Mouse (Mus musculus) liver, embryonic 16.5 days (tissue): ENCODE results near the gene Nfia. TPM values are rescaled to one million over a fixed set of nuclear protein-coding genes. Genes with fewer than 3 reads are reported as not detected.
A peak's percentile ranks its signal among the peaks of the same experiment; 100 is the strongest.

Experiments used
- ATAC-seq: fragments of 200-750 bp; cut with Nextera tagmentation; 2 replicates; pipeline ENCODE4 v1.8.0; 2017; ENCODE audit warnings: low read depth, mild to moderate bottlenecking, moderate number of reproducible peaks, moderate library complexity
- H3K27ac ChIP-seq: fragments of 300-500 bp; sonication (generic); 2 replicates; pipeline ENCODE4 v1.5.1; 2014; ENCODE audit warnings: mild to moderate bottlenecking, low read length
- H3K27me3 ChIP-seq: fragments of 300-500 bp; sonication (generic); 2 replicates; pipeline ENCODE4 v1.6.1; 2014; ENCODE audit warnings: low read depth, low read length, mixed read lengths; ENCODE audit not compliant: control insufficient read depth, insufficient read depth
- H3K36me3 ChIP-seq: fragments of 300-500 bp; sonication (generic); 2 replicates; pipeline ENCODE4 v1.6.1; 2014; ENCODE audit warnings: mild to moderate bottlenecking; ENCODE audit not compliant: control insufficient read depth, insufficient read depth
- H3K4me1 ChIP-seq: fragments of 300-500 bp; sonication (generic); 2 replicates; pipeline ENCODE4 v1.6.1; 2014; ENCODE audit warnings: low read depth, low read length, mixed read lengths; ENCODE audit not compliant: control insufficient read depth
- H3K4me2 ChIP-seq: fragments of 300-500 bp; sonication (generic); 2 replicates; pipeline ENCODE4 v1.6.1; 2014; ENCODE audit warnings: low read depth, low read length, mixed read lengths
- H3K4me3 ChIP-seq: fragments of 300-500 bp; sonication (generic); 2 replicates; pipeline ENCODE4 v1.5.1; 2014; ENCODE audit warnings: low read depth, mild to moderate bottlenecking, low read length
- H3K9ac ChIP-seq: fragments of 300-500 bp; sonication (generic); 2 replicates; pipeline ENCODE4 v1.6.1; 2014; ENCODE audit warnings: low read depth, low read length
- H3K9me3 ChIP-seq: fragments of 300-500 bp; sonication (generic); replicated peaks from 2 replicates; pipeline ENCODE4 v1.6.1; 2016; ENCODE audit warnings: low read length; ENCODE audit not compliant: control insufficient read depth
- WGBS: fragments of 180-500 bp; shearing (Covaris S2); extraction: QIAGEN DNeasy Blood & Tissue Kit; methylation state at CpG from one replicate; pipeline ENCODE4 v1.1.7; 2014; ENCODE audit not compliant: insufficient replicate concordance; 5-methylcytosine and 5-hydroxymethylcytosine counted together
- polyA plus RNA-seq: library from polyadenylated mRNA; unstranded; fragments of >200 nt; fragmentation: Nextera tagmentation; extraction: Ambion mirVana; gene quantifications from 2 replicates; pipeline ENCODE4 v1.2.1, GENCODE M21; 2015

The Nfia gene
- polyA plus RNA-seq, 1 experiment from 2014 or later, result 5.7 TPM

- Histone ChIP-seq H3K27ac (peak within 1 kb of the TSS; percentile 69), H3K4me2 (peak within 1 kb of the TSS; percentile 73), H3K4me3 (peak within 1 kb of the TSS; percentile 71), H3K9me3 (no peaks in the 10 kb centered on the region), H3K27me3 (peaks cover 56% of the 10 kb centered on the region), H3K9ac (peak within 1 kb of the TSS; percentile 68), H3K36me3 (no peaks in the 10 kb centered on the region), H3K4me1 (peaks cover 4% of the 10 kb centered on the region; the same call in 1 of the 2 replicates)
- peak; percentile 68 for ATAC-seq
- WGBS, result under 1% methylated on average over 37 of the region's 37 CpGs
Measured at GRCm38 (mm10) chr4:97777706-97778176, 5.2 kb downstream of the Nfia start, which contains the start of gene E130114P18Rik. TSS of gene E130114P18Rik (minus strand) at chr4:97778078.

- H3K9me3 ChIP-seq, result no peaks in the 10 kb centered on the region
- peak overlapping the region; percentile 71 for H3K4me3 ChIP-seq
- peaks cover 4% of the 10 kb centered on the region; the same call in 1 of the 2 replicates for H3K4me1 ChIP-seq
- peak overlapping the region; percentile 69; the same call in 1 of the 2 replicates for H3K27ac ChIP-seq
- peak overlapping the region; percentile 73 for H3K4me2 ChIP-seq
- 0 out of 2 replicates have a peak, but pooled peaks have one; percentile 9 for ATAC-seq
- H3K9ac ChIP-seq, result peak overlapping the region; percentile 68
- peaks cover 3% of the 10 kb centered on the region for H3K36me3 ChIP-seq
- H3K27me3 ChIP-seq, result peaks cover 56% of the 10 kb centered on the region
- under 1% methylated on average over 90 of the region's 94 CpGs for WGBS
Measured at GRCm38 (mm10) chr4:97778211-97779002, 5.9 kb downstream of the Nfia start.

GRCm38 (mm10) chr4:97779003-97779930 is 6.7 kb downstream of the Nfia start:
- peak overlapping the region; percentile 71 for H3K4me3 ChIP-seq
- H3K36me3 ChIP-seq, result peaks cover 5% of the 10 kb centered on the region
- peak overlapping the region; percentile 68 for H3K9ac ChIP-seq
- H3K9me3 ChIP-seq, result no peaks in the 10 kb centered on the region
- no peak for ATAC-seq
- H3K27me3 ChIP-seq, result peaks cover 56% of the 10 kb centered on the region
- H3K4me1 ChIP-seq, result peaks cover 4% of the 10 kb centered on the region; the same call in 1 of the 2 replicates
- 20% methylated on average over 18 of the region's 18 CpGs for WGBS
- H3K4me2 ChIP-seq, result peak overlapping the region; percentile 73
- H3K27ac ChIP-seq, result 0 out of 2 replicates have a peak overlapping the region, but pooled peaks have one; percentile 24

- H3K9ac ChIP-seq, result no peak overlapping the region
- H3K27ac ChIP-seq, result no peak overlapping the region
- no peak overlapping the region; the same call in 1 of the 2 replicates for H3K4me2 ChIP-seq
- no peak for ATAC-seq
- 57% methylated on average over 7 of the region's 7 CpGs for WGBS
- no peaks in the 10 kb centered on the region for H3K9me3 ChIP-seq
- peaks cover 50% of the 10 kb centered on the region for H3K27me3 ChIP-seq
- H3K4me3 ChIP-seq, result no peak overlapping the region
- H3K36me3 ChIP-seq, result peaks cover 5% of the 10 kb centered on the region
- no peaks in the 10 kb centered on the region; the same call in 1 of the 2 replicates for H3K4me1 ChIP-seq
Measured at GRCm38 (mm10) chr4:97780024-97780423, 7.5 kb downstream of the Nfia start.

- H3K36me3 ChIP-seq, result peaks cover 5% of the 10 kb centered on the region
- H3K27me3 ChIP-seq, result peaks cover 43% of the 10 kb centered on the region
- no peaks in the 10 kb centered on the region; the same call in 1 of the 2 replicates for H3K4me1 ChIP-seq
- 70% methylated on average over 7 of the region's 7 CpGs for WGBS
- H3K9me3 ChIP-seq, result no peaks in the 10 kb centered on the region
- H3K27ac ChIP-seq, result no peak overlapping the region
- no peak for ATAC-seq
- H3K9ac ChIP-seq, result no peak overlapping the region
- H3K4me3 ChIP-seq, result no peak overlapping the region
- H3K4me2 ChIP-seq, result no peak overlapping the region
Measured at GRCm38 (mm10) chr4:97780666-97781435, 8.3 kb downstream of the Nfia start.

GRCm38 (mm10) chr4:97782069-97782468 is 9.5 kb downstream of the Nfia start:
- H3K4me2 ChIP-seq, result no peak overlapping the region
- ATAC-seq, result no peak
- peaks cover 34% of the 10 kb centered on the region for H3K27me3 ChIP-seq
- H3K9ac ChIP-seq, result no peak overlapping the region
- 49% methylated on average over 3 of the region's 3 CpGs for WGBS
- no peak overlapping the region for H3K27ac ChIP-seq
- no peaks in the 10 kb centered on the region for H3K9me3 ChIP-seq
- peaks cover 5% of the 10 kb centered on the region for H3K36me3 ChIP-seq
- H3K4me1 ChIP-seq, result no peaks in the 10 kb centered on the region
- no peak overlapping the region for H3K4me3 ChIP-seq

GRCm38 (mm10) chr4:97782497-97782896 is 10.0 kb downstream of the Nfia start:
- H3K9ac ChIP-seq, result no peak overlapping the region
- H3K9me3 ChIP-seq, result no peaks in the 10 kb centered on the region
- H3K27ac ChIP-seq, result no peak overlapping the region
- H3K4me2 ChIP-seq, result no peak overlapping the region
- ATAC-seq, result no peak
- no peaks in the 10 kb centered on the region for H3K4me1 ChIP-seq
- H3K27me3 ChIP-seq, result peaks cover 30% of the 10 kb centered on the region
- 77% methylated on average over 6 of the region's 6 CpGs for WGBS
- H3K4me3 ChIP-seq, result no peak overlapping the region
- peaks cover 5% of the 10 kb centered on the region for H3K36me3 ChIP-seq
